In the genomic region with DNA sequence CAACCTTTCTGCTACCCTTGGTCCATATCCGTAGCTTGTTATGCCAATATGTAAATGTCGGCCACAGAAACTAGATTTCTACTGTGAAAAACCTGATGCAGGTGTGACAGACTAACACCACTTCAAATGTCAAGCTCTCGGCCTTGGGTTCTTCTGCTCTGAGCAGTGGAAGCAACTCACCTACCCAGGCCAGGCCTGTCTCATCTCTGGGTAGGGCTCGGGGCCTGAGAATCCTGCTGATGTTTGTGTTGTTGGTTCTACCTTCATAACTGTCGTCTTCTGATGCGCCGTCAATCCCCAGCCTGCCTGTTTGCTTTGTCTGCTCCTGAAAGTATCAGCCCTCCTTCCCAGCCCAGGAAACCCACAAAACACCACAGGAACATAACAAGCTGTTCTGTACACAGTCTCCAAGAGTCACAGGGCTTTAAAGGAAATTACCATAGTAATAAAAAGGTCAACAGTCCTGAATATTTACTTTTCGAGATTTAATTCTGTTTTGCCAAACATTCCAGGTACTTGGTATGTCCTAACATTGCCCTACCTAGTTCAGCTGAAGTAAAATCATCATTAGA, we compare ENCODE assay signal across 26 mouse cellular contexts. TPM values are rescaled to one million over a fixed set of nuclear protein-coding genes. Genes with fewer than 3 reads are reported as not detected.
DNase-seq lines count a peak whose midpoint lies in the region; ATAC-seq and TF ChIP-seq lines count a peak whose summit lies in the region.
"Had no signal": no experiment of that assay in that cellular context is flagged by ENCODE, and none has a peak within 500 bp of the region (broad histone marks: within the 10 kb centered on the region; RNA-seq: fewer than 3 reads in every experiment).

No protein-coding gene starts in this region.

- peaks cover 7% of the 10 kb centered on the region; the same call in 1 of the 2 replicates for H3K36me3 ChIP-seq in limb, embryonic 12.5 days
- peaks cover 10% of the 10 kb centered on the region for H3K36me3 ChIP-seq in limb, embryonic 10.5 days
- no peaks in the 10 kb centered on the region for H3K36me3 ChIP-seq in stomach, postnatal 0 days (ENCODE audit: control insufficient read depth, insufficient read depth, low read length)
- H3K36me3 ChIP-seq: hindbrain, embryonic 12.5 days; intestine, embryonic 15.5 days; limb, embryonic 15.5 days; midbrain, embryonic 15.5 days; neural tube, embryonic 13.5 days had no signal

- TF ChIP-seq CTCF in cortical plate, adult 2 months (IDR thresholded peaks at IDR 0.05; ENCODE audit: extremely low read depth, insufficient read depth, low read length): no peak
- TF ChIP-seq CTCF in stomach, postnatal 0 days (IDR thresholded peaks at IDR 0.05; ENCODE audit: low read depth): no peak

- DNase-seq in limb, embryonic 10.5 days (ENCODE audit: low spot score): no peak
- peak; percentile 62 for DNase-seq in lung, postnatal 36 days
- DNase-seq in lung, postnatal 14 days: no peak
- no peak for DNase-seq in stomach, postnatal 0 days (ENCODE audit: low spot score)
- no peak for DNase-seq in cerebellum, postnatal 36 days
- DNase-seq in adrenal gland, postnatal 36 days: no peak
- DNase-seq: adrenal gland, postnatal 25 days; cerebellum, adult 9-10 months; gastrocnemius, postnatal 25 days; heart, adult 2 months; heart, postnatal 14 days; kidney, adult 9 months; kidney, postnatal 36 days; lung, embryonic 14.5 days; thymus, adult 2 months; thymus, postnatal 4 days had no signal

- 91% methylated on average over 8 of the region's 8 CpGs for WGBS in limb, embryonic 12.5 days
- 92% methylated on average over 8 of the region's 8 CpGs for WGBS in limb, embryonic 10.5 days
- 79% methylated on average over 8 of the region's 8 CpGs for WGBS in stomach, postnatal 0 days

- no peak overlapping the region for H3K9ac ChIP-seq in limb, embryonic 12.5 days (replicated peaks)
- no peak overlapping the region for H3K9ac ChIP-seq in stomach, postnatal 0 days (ENCODE audit: low read length)
- H3K9ac ChIP-seq: heart, embryonic 13.5 days; hindbrain, embryonic 12.5 days; intestine, embryonic 15.5 days; limb, embryonic 15.5 days; lung, embryonic 14.5 days; midbrain, embryonic 15.5 days; neural tube, embryonic 13.5 days had no signal

- no peaks in the 10 kb centered on the region for H3K9me3 ChIP-seq in limb, embryonic 12.5 days
- no peaks in the 10 kb centered on the region for H3K9me3 ChIP-seq in limb, embryonic 10.5 days (replicated peaks)
- no peaks in the 10 kb centered on the region for H3K9me3 ChIP-seq in stomach, postnatal 0 days (ENCODE audit: control insufficient read depth, low read length)
- H3K9me3 ChIP-seq: forebrain, embryonic 10.5 days; hindbrain, embryonic 12.5 days; intestine, embryonic 15.5 days; limb, embryonic 15.5 days; midbrain, embryonic 15.5 days; neural tube, embryonic 13.5 days had no signal

- H3K4me2 ChIP-seq in limb, embryonic 12.5 days: no peak overlapping the region
- H3K4me2 ChIP-seq in stomach, postnatal 0 days (replicated peaks; ENCODE audit: low read depth): no peak overlapping the region
- H3K4me2 ChIP-seq: heart, embryonic 13.5 days; hindbrain, embryonic 12.5 days; intestine, embryonic 15.5 days; limb, embryonic 15.5 days; lung, embryonic 14.5 days; midbrain, embryonic 15.5 days; neural tube, embryonic 13.5 days had no signal

- no peaks in the 10 kb centered on the region for H3K27me3 ChIP-seq in limb, embryonic 12.5 days
- H3K27me3 ChIP-seq in limb, embryonic 10.5 days (ENCODE audit: low read depth, poor library complexity, severe bottlenecking): no peaks in the 10 kb centered on the region
- no peaks in the 10 kb centered on the region for H3K27me3 ChIP-seq in stomach, postnatal 0 days (ENCODE audit: control insufficient read depth, insufficient read depth, low read length)
- H3K27me3 ChIP-seq: heart, embryonic 13.5 days; hindbrain, embryonic 12.5 days; limb, embryonic 15.5 days; midbrain, embryonic 15.5 days; neural tube, embryonic 13.5 days had no signal

- no peak for TF ChIP-seq POLR2A in cortical plate, adult 2 months (IDR thresholded peaks at IDR 0.05; ENCODE audit: extremely low read depth, insufficient read depth, low read length)

- no peak for TF ChIP-seq EP300 in stomach, postnatal 0 days (optimal IDR thresholded peaks at IDR 0.05)

- ATAC-seq in limb, embryonic 12.5 days (ENCODE audit: insufficient number of reproducible peaks, insufficient read depth, low FRiP score, low TSS enrichment, low read depth): no peak
- peak; percentile 77; the same call in 1 of the 2 replicates for ATAC-seq in stomach, postnatal 0 days (ENCODE audit: low FRiP score, low TSS enrichment)
- ATAC-seq: forebrain, embryonic 16.5 days; intestine, embryonic 15.5 days; midbrain, embryonic 15.5 days had no signal

- H3K4me1 ChIP-seq in limb, embryonic 12.5 days (replicated peaks): peaks cover 8% of the 10 kb centered on the region; the same call in 1 of the 2 replicates
- 0 out of 2 replicates have a peak, but pooled peaks cover 4% of the 10 kb centered on the region for H3K4me1 ChIP-seq in limb, embryonic 10.5 days
- H3K4me1 ChIP-seq in cortical plate, adult 2 months (ENCODE audit: control insufficient read depth, insufficient read depth, low read length): peaks cover 1% of the 10 kb centered on the region; the same call in 1 of the 2 replicates
- no peaks in the 10 kb centered on the region for H3K4me1 ChIP-seq in stomach, postnatal 0 days (replicated peaks; ENCODE audit: control insufficient read depth, insufficient read depth)
- H3K4me1 ChIP-seq: hindbrain, embryonic 12.5 days; intestine, embryonic 15.5 days; limb, embryonic 15.5 days; neural tube, embryonic 13.5 days had no signal

- H3K27ac ChIP-seq in limb, embryonic 12.5 days: 0 out of 2 replicates have a peak overlapping the region, but pooled peaks have one; percentile 25
- no peak overlapping the region for H3K27ac ChIP-seq in limb, embryonic 10.5 days
- H3K27ac ChIP-seq in cortical plate, adult 2 months (ENCODE audit: insufficient read depth, low read length): peak overlapping the region; percentile 36; the same call in 1 of the 2 replicates
- no peak overlapping the region for H3K27ac ChIP-seq in stomach, postnatal 0 days (replicated peaks)
- H3K27ac ChIP-seq: forebrain, embryonic 10.5 days; heart, adult 2 months; heart, embryonic 13.5 days; hindbrain, embryonic 12.5 days; intestine, embryonic 15.5 days; limb, embryonic 15.5 days; midbrain, embryonic 15.5 days; neural tube, embryonic 13.5 days had no signal

- no peak overlapping the region for H3K4me3 ChIP-seq in limb, embryonic 12.5 days (replicated peaks)
- H3K4me3 ChIP-seq in limb, embryonic 10.5 days: no peak overlapping the region
- no peak overlapping the region for H3K4me3 ChIP-seq in cortical plate, adult 2 months (ENCODE audit: insufficient read depth, low read length)
- no peak overlapping the region for H3K4me3 ChIP-seq in stomach, postnatal 0 days (ENCODE audit: low read depth, low read length)
- H3K4me3 ChIP-seq: forebrain, embryonic 10.5 days; heart, adult 2 months; heart, embryonic 13.5 days; hindbrain, embryonic 12.5 days; intestine, embryonic 15.5 days; limb, embryonic 15.5 days; midbrain, embryonic 15.5 days; neural tube, embryonic 13.5 days had no signal

RNA-seq across cellular contexts. Expression of a gene that starts 29.4 kb away (rescaled TPM):
- 47.2 TPM in 2 replicates for polyA plus RNA-seq in limb, embryonic 12.5 days (2016; fragmentation: Nextera tagmentation; extraction: Ambion mirVana)
- polyA plus RNA-seq in limb, embryonic 10.5 days (2016; fragmentation: Nextera tagmentation; extraction: Ambion mirVana): 26.1 and 34.7 TPM in 2 replicates
- polyA plus RNA-seq in cortical plate, adult 2 months (2012; rRNA removed): 24.2 and 25.2 TPM in 2 replicates
- polyA plus RNA-seq in stomach, postnatal 0 days (2015; fragmentation: Nextera tagmentation; extraction: Ambion mirVana): 35.8 and 40.0 TPM in 2 replicates
- 10 to 100 TPM; 47.5 to 54.7 TPM for total RNA-seq in adrenal gland, postnatal 36 days (2021)

Comparison
In these comparisons a context has a peak if more than half of its experiments do, and no peak if none do; other contexts are left out.
1. H3K27ac ChIP-seq: peak in limb, embryonic 12.5 days (single experiment) and cortical plate, adult 2 months (single experiment); none in limb, embryonic 10.5 days (single experiment) and stomach, postnatal 0 days (single experiment).